Mouse (Mus musculus): Measurements from ENCODE around the gene Tnrc6b. TPM values are rescaled to one million over a fixed set of nuclear protein-coding genes. Genes with fewer than 3 reads are reported as not detected.
"Not testable (repeated sequence)": the region's sequence is repeated elsewhere in the genome, so short reads cannot be mapped to it uniquely, and the experiment has no call there.

The Tnrc6b gene
- polyA plus RNA-seq, 1 experiment from 2014 or later = 62.5 TPM

DNA sequence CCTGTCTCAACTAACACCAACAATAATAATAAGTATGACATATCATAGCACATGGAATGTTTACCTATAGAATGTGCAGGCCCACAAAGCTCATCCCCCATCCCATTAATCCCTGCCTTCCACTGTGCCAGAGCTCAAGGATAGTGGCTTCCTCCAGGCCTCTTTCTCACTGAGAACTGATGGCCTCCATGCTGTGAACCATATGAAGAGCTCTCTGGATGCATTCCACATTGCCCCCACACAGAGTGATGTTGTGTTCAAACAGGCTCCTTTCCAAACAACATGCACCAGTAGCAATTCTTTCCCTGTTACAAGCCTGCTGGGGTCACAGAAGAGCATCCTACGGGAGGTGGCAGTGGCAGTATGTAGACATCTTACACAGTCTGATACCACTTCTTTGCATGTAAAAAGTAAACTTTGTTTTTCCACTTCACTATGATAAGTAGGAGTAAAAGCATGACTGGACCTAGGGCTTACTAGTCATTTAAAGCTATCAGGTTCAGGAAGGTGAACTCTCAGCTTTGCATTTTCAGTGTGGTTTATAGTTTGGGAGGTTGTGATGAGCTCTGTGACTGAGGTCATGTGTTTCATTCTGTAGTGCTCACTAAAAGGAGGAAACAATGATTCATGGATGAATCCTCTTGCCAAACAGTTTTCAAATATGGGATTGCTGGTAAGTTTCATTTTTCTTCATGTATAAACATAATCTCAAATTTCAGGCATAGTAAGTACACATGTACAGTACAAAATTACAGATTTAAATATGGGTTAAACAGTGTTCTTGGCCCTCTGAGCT lies 175.4 kb downstream of the Tnrc6b start:
- no peak for ATAC-seq (ENCODE audit: low FRiP score)
- H3K36me3 ChIP-seq (replicated peaks) = peaks cover 81% of the 10 kb centered on the region
- 93% methylated on average over 1 of the region's 1 CpGs for WGBS

DNA sequence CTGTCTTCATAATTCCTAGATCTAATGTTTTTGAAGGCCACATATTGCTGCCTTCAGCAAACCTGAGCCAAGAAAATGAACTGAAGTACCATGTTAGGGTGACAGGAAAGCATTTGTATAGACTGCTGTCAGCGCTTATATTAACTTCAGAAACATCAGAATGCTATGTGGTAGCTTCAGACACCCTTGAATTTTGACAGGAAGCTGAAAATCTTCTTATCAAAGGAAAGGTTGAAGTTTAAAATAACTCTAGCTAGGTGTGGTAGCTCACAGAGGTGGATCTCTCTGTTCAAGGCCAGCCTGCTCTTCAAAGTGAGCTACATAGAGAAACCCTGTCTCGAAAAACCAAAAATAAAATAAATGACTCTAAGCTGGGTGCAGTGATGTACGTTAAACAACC lies 181.2 kb downstream of the Tnrc6b start:
- Histone ChIP-seq H3K27ac (no peak overlapping the region), H3K4me3 (replicated peaks) (no peak overlapping the region), H3K27me3 (no peaks in the 10 kb centered on the region), H3K4me1 (no peaks in the 10 kb centered on the region), H3K4me2 (no peak overlapping the region), H3K9ac (no peak overlapping the region), H3K9me3 (no peaks in the 10 kb centered on the region), H3K36me3 (replicated peaks) (peaks cover 78% of the 10 kb centered on the region)
- 97% methylated on average over 3 of the region's 3 CpGs for WGBS
- ATAC-seq (ENCODE audit: low FRiP score) = no peak

More for the DNA sequence above, 175.4 kb downstream of the Tnrc6b start:
- Histone ChIP-seq H3K9me3 (no peaks in the 10 kb centered on the region), H3K9ac (no peak overlapping the region), H3K27ac (no peak overlapping the region), H3K4me3 (replicated peaks) (no peak overlapping the region), H3K4me2 (no peak overlapping the region), H3K27me3 (no peaks in the 10 kb centered on the region), H3K4me1 (no peaks in the 10 kb centered on the region)

DNA sequence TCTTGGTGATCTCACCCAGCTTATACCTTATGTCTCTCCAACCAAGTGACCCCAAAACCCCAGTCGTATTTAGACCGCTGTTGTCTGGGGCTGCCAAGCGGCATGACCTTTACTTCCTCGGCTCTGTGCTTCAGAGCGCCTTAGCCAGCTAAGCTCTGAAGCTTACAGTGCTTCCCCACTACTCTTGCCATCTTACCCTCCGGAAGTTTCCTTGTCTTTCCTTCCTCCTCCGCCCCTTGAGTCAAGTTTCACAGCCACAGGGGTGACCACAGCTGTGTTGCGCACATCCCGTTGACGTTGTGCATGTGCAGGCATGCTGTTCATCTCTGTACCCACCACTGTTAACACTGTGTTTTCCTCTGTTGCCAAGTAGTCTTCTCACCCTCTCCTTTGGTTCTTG lies 185.6 kb downstream of the Tnrc6b start:
- Histone ChIP-seq H3K9me3 (no peaks in the 10 kb centered on the region), H3K4me1 (no peaks in the 10 kb centered on the region), H3K4me3 (replicated peaks) (no peak overlapping the region), H3K27ac (no peak overlapping the region), H3K36me3 (replicated peaks) (peaks cover 77% of the 10 kb centered on the region), H3K4me2 (no peak overlapping the region), H3K9ac (no peak overlapping the region), H3K27me3 (no peaks in the 10 kb centered on the region)
- WGBS = 96% methylated on average over 10 of the region's 10 CpGs
- ATAC-seq (ENCODE audit: low FRiP score) = no peak

DNA sequence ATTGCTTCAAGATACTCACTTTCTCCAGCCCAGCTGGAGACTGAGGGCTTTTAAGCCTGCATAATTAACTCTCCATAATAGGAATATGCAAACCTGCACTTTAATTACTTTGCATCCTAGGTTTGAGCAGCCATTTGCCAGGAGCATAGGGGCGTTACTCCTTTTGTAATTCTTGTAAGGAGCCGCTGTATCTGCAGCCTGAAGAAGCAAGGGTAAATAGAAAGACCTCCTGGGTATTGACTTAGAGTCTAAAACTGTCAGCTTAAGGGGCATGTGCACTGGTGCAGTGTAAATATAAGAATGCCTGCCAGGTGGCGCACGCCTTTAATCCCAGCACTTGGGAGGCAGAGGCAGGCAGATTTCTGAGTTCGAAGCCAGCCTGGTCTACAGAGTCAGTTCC lies 186.8 kb downstream of the Tnrc6b start:
- Histone ChIP-seq H3K27me3 (no peaks in the 10 kb centered on the region), H3K4me1 (no peaks in the 10 kb centered on the region), H3K36me3 (replicated peaks) (peaks cover 87% of the 10 kb centered on the region), H3K9ac (no peak overlapping the region), H3K4me3 (replicated peaks) (no peak overlapping the region), H3K27ac (no peak overlapping the region), H3K9me3 (no peaks in the 10 kb centered on the region), H3K4me2 (no peak overlapping the region)
- ATAC-seq (ENCODE audit: low FRiP score) = no peak
- 75% methylated on average over 5 of the region's 5 CpGs for WGBS

DNA sequence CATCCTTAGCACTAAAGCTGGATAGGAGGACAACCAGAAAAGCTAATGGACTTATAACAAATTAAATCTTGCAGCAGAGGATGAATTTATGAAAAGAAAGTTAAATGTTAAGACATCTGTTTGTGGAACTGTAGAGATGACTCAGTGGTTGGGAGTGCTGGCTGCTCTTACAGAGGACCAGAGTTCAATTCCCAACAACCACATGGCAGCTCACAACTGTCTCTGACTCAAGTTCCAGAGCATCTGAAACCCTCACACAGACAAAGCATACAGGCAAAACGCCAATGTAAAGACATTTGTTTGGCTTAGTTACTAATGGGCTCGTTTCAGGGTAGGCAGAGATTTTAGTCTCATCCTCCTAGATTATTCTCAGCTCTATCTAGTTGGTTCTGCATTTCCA lies 188.7 kb downstream of the Tnrc6b start:
- Histone ChIP-seq H3K4me3 (replicated peaks) (no peak overlapping the region), H3K27me3 (no peaks in the 10 kb centered on the region), H3K4me1 (no peaks in the 10 kb centered on the region), H3K9me3 (no peaks in the 10 kb centered on the region), H3K4me2 (no peak overlapping the region), H3K36me3 (replicated peaks) (peaks cover 88% of the 10 kb centered on the region), H3K27ac (no peak overlapping the region), H3K9ac (no peak overlapping the region)
- 85% methylated on average over 2 of the region's 2 CpGs for WGBS
- ATAC-seq (ENCODE audit: low FRiP score) = no peak

DNA sequence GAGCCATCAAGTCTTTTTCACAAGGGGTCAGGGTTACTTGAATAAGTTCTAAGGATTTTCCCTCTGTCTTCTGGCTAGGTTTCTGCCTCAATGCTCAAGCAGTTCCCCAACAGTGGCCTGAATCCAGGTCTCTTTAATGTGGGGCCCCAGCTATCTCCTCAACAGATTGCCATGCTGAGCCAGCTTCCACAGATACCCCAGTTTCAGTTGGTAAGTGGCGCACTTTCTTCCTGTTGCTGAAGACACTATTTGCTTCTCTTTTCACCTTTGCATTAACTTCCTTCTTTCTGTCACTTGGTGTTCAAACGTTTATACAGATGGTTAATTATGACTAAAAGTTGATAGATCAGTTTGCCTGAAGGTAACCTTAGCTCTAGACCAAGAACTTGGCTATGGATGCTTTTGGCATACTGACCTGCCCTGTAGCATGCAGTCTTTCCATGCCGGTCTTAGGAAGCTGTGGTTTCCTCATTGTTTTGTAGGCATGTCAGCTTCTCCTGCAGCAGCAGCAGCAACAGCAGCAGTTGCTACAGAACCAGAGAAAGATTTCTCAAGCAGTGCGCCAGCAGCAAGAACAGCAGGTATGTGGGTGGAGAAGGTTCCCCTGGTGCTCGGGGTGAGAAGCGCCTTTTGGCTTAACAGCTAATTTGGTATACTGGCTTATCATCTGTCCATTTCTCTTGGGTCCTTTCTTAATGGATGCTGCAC lies 190.8 kb downstream of the Tnrc6b start:
- Histone ChIP-seq H3K27ac (no peak overlapping the region), H3K4me2 (no peak overlapping the region), H3K27me3 (no peaks in the 10 kb centered on the region), H3K36me3 (replicated peaks) (peaks cover 87% of the 10 kb centered on the region), H3K9me3 (no peaks in the 10 kb centered on the region), H3K9ac (no peak overlapping the region), H3K4me3 (replicated peaks) (no peak overlapping the region), H3K4me1 (no peaks in the 10 kb centered on the region)
- 93% methylated on average over 6 of the region's 6 CpGs for WGBS
- no peak for ATAC-seq (ENCODE audit: low FRiP score)

DNA sequence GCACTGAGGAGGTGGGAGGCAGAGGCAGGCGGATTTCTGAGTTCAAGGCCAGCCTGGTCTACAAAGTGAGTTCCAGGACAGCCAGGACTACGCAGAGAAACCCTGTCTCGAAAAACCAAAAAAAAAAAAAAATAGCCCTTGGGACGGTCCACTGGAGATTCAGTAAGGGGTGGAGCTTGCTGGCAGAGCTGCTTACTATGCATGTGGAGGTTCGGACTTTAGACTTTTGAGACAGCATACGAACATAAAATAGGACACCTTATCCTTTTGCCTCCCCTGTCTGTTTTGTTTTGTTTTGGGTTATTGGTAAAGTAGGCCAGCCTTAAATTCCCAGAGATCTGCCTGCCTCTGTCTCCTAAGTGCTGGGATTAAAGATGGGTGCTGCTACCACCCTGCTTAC lies 193.7 kb downstream of the Tnrc6b start:
- not testable (repeated sequence) for H3K4me2 ChIP-seq; H3K27ac ChIP-seq; H3K4me1 ChIP-seq; ATAC-seq (ENCODE audit: low FRiP score); H3K27me3 ChIP-seq; H3K4me3 ChIP-seq (replicated peaks); H3K9me3 ChIP-seq; H3K9ac ChIP-seq
- H3K36me3 ChIP-seq (replicated peaks) = peaks cover 77% of the 10 kb centered on the region
- 96% methylated on average over 6 of the region's 6 CpGs for WGBS

DNA sequence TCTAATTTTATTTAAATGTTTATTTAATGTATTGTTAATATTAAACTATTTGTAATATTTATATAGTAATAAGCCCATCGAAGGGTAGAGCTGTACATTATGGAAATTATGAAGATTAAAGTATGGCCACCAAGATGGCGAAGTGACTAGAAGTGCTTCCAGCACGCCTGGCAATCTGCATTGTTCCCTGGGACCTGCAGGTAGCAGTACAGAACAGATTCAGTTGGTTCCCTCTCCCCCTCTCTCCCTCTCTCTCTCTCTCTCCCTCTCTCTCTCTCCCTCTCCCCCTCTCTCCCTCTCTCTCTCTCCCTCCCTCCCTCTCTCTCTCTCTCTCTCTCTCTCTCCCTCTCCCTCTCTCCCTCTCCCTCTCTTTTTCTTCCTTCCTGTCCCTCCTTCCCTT lies 199.1 kb downstream of the Tnrc6b start:
- ATAC-seq (ENCODE audit: low FRiP score) = no peak
- no peak overlapping the region for H3K4me2 ChIP-seq
- H3K4me1 ChIP-seq = no peaks in the 10 kb centered on the region
- peaks cover 78% of the 10 kb centered on the region for H3K36me3 ChIP-seq (replicated peaks)
- H3K9ac ChIP-seq = no peak overlapping the region
- no peak overlapping the region for H3K4me3 ChIP-seq (replicated peaks)
- 88% methylated on average over 3 of the region's 3 CpGs for WGBS
- H3K27ac ChIP-seq = no peak overlapping the region
- H3K9me3 ChIP-seq = no peaks in the 10 kb centered on the region
- H3K27me3 ChIP-seq = no peaks in the 10 kb centered on the region

DNA sequence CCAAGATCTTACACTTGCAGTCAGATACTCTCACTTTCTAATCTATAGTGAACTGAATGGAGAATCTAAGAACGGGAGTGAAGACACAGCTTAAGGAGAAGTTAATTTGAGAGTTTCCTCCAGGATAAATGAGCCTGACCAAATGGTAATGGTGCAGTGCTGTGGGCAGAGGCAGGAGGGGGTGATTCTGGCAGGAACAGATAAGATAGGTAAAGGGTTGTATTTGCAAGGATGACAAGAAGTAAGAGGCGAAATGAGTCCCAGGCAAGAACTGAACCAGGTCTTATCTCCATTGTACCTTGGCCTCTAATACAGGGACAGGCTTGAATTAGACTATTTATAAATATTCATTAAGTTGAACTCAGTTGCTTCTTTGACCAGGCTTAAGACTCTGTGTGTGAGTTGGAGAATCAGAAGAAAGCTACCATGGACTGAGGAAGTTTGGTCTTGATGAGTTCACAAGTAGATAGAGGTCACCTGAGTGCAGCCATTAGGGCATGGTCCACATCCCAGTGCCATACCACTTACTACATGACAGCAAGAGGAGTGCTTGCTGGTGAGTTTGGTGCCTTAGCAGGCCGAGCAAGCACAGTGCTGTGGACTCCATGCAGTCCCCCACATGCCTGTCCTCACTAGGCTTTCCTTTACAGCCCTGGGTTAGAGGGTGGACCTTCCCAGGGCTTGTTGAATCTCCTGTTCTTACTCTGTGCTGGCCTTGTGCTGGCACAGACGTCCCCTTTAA lies 199.8 kb downstream of the Tnrc6b start:
- WGBS = 90% methylated on average over 4 of the region's 4 CpGs

DNA sequence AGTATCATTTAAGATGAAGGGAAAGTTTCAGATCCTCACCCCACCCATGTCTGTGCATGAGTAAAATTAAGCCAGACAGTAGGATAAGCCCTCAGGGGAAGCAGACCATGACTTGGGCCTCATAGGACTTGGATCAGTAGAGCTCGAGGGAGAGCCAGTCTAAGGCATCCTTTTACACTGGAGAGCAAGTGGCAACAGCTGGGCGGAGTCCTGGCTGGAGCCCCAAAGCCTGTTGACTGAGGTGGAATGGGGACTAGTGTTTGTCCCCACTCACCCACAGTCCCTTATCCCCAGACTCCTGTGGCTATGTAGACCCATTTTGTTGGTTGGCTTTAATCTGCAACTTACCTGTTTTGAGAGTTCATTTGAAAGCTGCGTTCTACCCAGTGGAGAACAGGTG lies 201.1 kb downstream of the Tnrc6b start:
- WGBS = 86% methylated on average over 3 of the region's 3 CpGs
- Histone ChIP-seq H3K27me3 (no peaks in the 10 kb centered on the region), H3K4me1 (no peaks in the 10 kb centered on the region), H3K4me3 (replicated peaks) (no peak overlapping the region), H3K27ac (no peak overlapping the region), H3K36me3 (replicated peaks) (peaks cover 78% of the 10 kb centered on the region), H3K4me2 (no peak overlapping the region), H3K9ac (no peak overlapping the region), H3K9me3 (no peaks in the 10 kb centered on the region)
- no peak for ATAC-seq (ENCODE audit: low FRiP score)

More for the DNA sequence above, 199.8 kb downstream of the Tnrc6b start:
- Histone ChIP-seq H3K9ac (no peak overlapping the region), H3K27me3 (no peaks in the 10 kb centered on the region), H3K27ac (no peak overlapping the region), H3K4me2 (no peak overlapping the region), H3K4me3 (replicated peaks) (no peak overlapping the region), H3K36me3 (replicated peaks) (peaks cover 77% of the 10 kb centered on the region), H3K9me3 (no peaks in the 10 kb centered on the region), H3K4me1 (no peaks in the 10 kb centered on the region)
- ATAC-seq (ENCODE audit: low FRiP score) = no peak

DNA sequence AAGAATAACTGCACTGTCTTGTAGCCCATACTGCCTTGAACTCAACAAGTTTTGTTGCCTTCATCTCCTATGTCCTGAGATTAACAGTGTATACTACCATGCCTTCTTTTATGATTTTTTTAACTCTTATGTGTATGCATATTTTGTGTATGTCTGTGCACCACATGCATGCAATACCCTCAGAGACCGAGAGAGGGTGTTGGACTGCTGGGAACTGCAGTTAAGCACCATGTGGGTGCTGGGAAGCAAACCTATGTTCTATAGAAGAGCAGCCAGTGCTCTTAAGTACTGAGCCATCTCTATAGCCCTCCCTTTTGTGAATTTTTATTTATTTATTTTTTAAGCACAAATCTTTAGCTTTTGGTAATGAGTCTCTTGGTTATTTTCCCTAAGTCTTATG lies 202.7 kb downstream of the Tnrc6b start:
- Histone ChIP-seq H3K4me1 (no peaks in the 10 kb centered on the region), H3K27ac (no peak overlapping the region), H3K9ac (no peak overlapping the region), H3K4me2 (no peak overlapping the region), H3K36me3 (replicated peaks) (peaks cover 82% of the 10 kb centered on the region), H3K4me3 (replicated peaks) (no peak overlapping the region), H3K27me3 (no peaks in the 10 kb centered on the region), H3K9me3 (no peaks in the 10 kb centered on the region)
- WGBS = 89% methylated on average over 1 of the region's 1 CpGs
- no peak for ATAC-seq (ENCODE audit: low FRiP score)

DNA sequence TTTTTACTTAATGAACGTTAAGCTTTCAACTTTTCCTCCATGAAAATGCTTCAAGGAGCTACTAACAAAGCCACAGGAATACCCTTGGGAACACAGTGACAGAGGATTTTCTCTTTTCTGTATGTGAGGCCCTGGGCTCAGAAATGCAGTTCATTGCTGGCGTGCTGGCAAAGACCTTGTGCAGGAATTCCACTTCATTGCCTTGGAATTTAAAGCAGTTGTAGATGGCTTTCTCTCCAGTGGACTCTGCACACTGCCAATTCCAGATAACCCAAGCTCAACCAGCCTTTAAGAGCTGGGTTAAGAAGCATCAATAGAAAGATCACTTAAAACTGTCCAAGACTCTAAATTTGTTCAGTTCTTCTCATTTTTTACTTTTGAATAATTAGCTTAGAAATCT lies 204.7 kb downstream of the Tnrc6b start:
- Histone ChIP-seq H3K4me1 (no peaks in the 10 kb centered on the region), H3K4me3 (replicated peaks) (no peak overlapping the region), H3K9me3 (no peaks in the 10 kb centered on the region), H3K36me3 (replicated peaks) (peaks cover 87% of the 10 kb centered on the region), H3K4me2 (no peak overlapping the region), H3K27ac (no peak overlapping the region), H3K27me3 (no peaks in the 10 kb centered on the region), H3K9ac (no peak overlapping the region)
- 79% methylated on average over 2 of the region's 2 CpGs for WGBS
- no peak for ATAC-seq (ENCODE audit: low FRiP score)
